Mouse (Mus musculus) cerebellum, adult 2 months (tissue): ENCODE data around the gene Vps13a.

Experiments used
- CTCF ChIP-seq: fragments of 200-500 bp; IDR thresholded peaks from 2 replicates; pipeline ENCODE4 v1.5.1; 2011; ENCODE audit warnings: low read depth, mild to moderate bottlenecking, control low read depth, low read length, moderate library complexity, borderline replicate concordance; ENCODE audit not compliant: insufficient read depth
- POLR2A ChIP-seq: fragments of 200-500 bp; IDR thresholded peaks from 2 replicates; pipeline ENCODE4 v1.6.1; 2011; ENCODE audit warnings: low read length, control low read depth, borderline replicate concordance; ENCODE audit not compliant: insufficient read depth

DNA sequence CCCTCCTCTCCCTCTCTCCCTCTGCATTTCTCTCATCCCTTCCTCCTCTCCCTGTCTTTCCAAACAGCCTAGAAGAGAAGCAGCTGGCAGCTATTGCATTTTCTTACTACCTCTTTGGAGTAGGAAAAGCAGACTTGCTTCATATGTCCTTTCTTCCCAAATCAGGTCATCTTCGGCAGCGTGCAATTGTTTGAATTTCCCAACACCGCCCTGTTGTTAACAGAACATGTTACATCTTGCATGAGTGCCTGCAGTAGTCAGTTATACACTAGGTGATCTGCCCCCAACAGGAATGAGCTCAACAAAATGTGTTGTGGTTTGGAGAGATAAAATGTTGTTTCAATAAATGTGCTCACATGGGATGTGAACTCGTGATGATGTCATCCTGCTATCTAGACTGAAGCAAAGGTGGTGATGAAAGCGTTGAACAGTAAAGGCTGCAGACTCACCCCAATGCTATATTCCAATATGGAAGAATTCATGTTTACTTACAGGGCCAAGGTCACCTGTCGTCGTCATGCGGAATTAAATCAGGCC is 31.4 kb upstream of the Vps13a start:
- TF ChIP-seq POLR2A (no peak), CTCF (no peak)
